Mouse (Mus musculus): ENCODE results near the gene Uck2. TPM values are rescaled to one million over a fixed set of nuclear protein-coding genes. Genes with fewer than 3 reads are reported as not detected.

Gene Uck2
- polyA plus RNA-seq, 1 experiment from 2014 or later: 116 TPM

GRCm38 (mm10) chr1:167222382-167223010 lies 62.6 kb downstream of the Uck2 start:
- Histone ChIP-seq H3K36me3 (ENCODE audit: control insufficient read depth, insufficient read depth, low read length) (no peaks in the 10 kb centered on the region; the same call in 1 of the 2 replicates), H3K4me2 (ENCODE audit: low read depth) (no peak overlapping the region), H3K27me3 (ENCODE audit: control insufficient read depth, insufficient read depth, low read length) (no peaks in the 10 kb centered on the region), H3K27ac (ENCODE audit: low read depth, low read length) (no peak overlapping the region), H3K4me3 (ENCODE audit: low read depth, low read length) (no peak overlapping the region), H3K9me3 (ENCODE audit: control insufficient read depth, low read length) (no peaks in the 10 kb centered on the region), H3K9ac (ENCODE audit: low read length) (no peak overlapping the region), H3K4me1 (ENCODE audit: control insufficient read depth, insufficient read depth, low read length) (no peaks in the 10 kb centered on the region)
- no peak for DNase-seq (ENCODE audit: low spot score)
- 78% methylated on average over 9 of the region's 9 CpGs for WGBS
- no peak for ATAC-seq (ENCODE audit: insufficient read depth, low FRiP score, low TSS enrichment)

GRCm38 (mm10) chr1:167220303-167221174 lies 64.6 kb downstream of the Uck2 start:
- no peak overlapping the region for H3K4me2 ChIP-seq (ENCODE audit: low read depth)
- H3K27me3 ChIP-seq (ENCODE audit: control insufficient read depth, insufficient read depth, low read length): no peaks in the 10 kb centered on the region
- no peaks in the 10 kb centered on the region for H3K4me1 ChIP-seq (ENCODE audit: control insufficient read depth, insufficient read depth, low read length)
- no peak overlapping the region for H3K27ac ChIP-seq (ENCODE audit: low read depth, low read length)
- WGBS: 8% methylated on average over 5 of the region's 5 CpGs
- ATAC-seq (ENCODE audit: insufficient read depth, low FRiP score, low TSS enrichment): peak; percentile 62; the same call in 1 of the 2 replicates
- no peak overlapping the region for H3K9ac ChIP-seq (ENCODE audit: low read length)
- H3K9me3 ChIP-seq (ENCODE audit: control insufficient read depth, low read length): no peaks in the 10 kb centered on the region
- no peaks in the 10 kb centered on the region for H3K36me3 ChIP-seq (ENCODE audit: control insufficient read depth, insufficient read depth, low read length)
- peak; percentile 85 for DNase-seq (ENCODE audit: low spot score)
- H3K4me3 ChIP-seq (ENCODE audit: low read depth, low read length): no peak overlapping the region

- Histone ChIP-seq H3K4me3 (ENCODE audit: low read depth, low read length) (no peak overlapping the region), H3K36me3 (ENCODE audit: control insufficient read depth, insufficient read depth, low read length) (no peaks in the 10 kb centered on the region), H3K27ac (ENCODE audit: low read depth, low read length) (no peak overlapping the region), H3K4me1 (ENCODE audit: control insufficient read depth, insufficient read depth, low read length) (no peaks in the 10 kb centered on the region), H3K9ac (ENCODE audit: low read length) (no peak overlapping the region), H3K27me3 (ENCODE audit: control insufficient read depth, insufficient read depth, low read length) (no peaks in the 10 kb centered on the region), H3K9me3 (ENCODE audit: control insufficient read depth, low read length) (no peaks in the 10 kb centered on the region), H3K4me2 (ENCODE audit: low read depth) (no peak overlapping the region)
- 93% methylated on average over 3 of the region's 3 CpGs for WGBS
- ATAC-seq (ENCODE audit: insufficient read depth, low FRiP score, low TSS enrichment) (no peak), DNase-seq (ENCODE audit: low spot score) (no peak)
Observed at GRCm38 (mm10) chr1:167215460-167215859, 69.7 kb downstream of the Uck2 start.

- H3K9me3 ChIP-seq (ENCODE audit: control insufficient read depth, low read length): no peaks in the 10 kb centered on the region
- no peaks in the 10 kb centered on the region for H3K4me1 ChIP-seq (ENCODE audit: control insufficient read depth, insufficient read depth, low read length)
- no peak overlapping the region for H3K9ac ChIP-seq (ENCODE audit: low read length)
- no peak overlapping the region for H3K4me3 ChIP-seq (ENCODE audit: low read depth, low read length)
- no peaks in the 10 kb centered on the region for H3K36me3 ChIP-seq (ENCODE audit: control insufficient read depth, insufficient read depth, low read length)
- DNase-seq (ENCODE audit: low spot score): no peak
- no peak overlapping the region for H3K27ac ChIP-seq (ENCODE audit: low read depth, low read length)
- 0 out of 2 replicates have a peak, but pooled peaks have one; percentile 38 for ATAC-seq (ENCODE audit: insufficient read depth, low FRiP score, low TSS enrichment)
- H3K27me3 ChIP-seq (ENCODE audit: control insufficient read depth, insufficient read depth, low read length): no peaks in the 10 kb centered on the region
- no peak overlapping the region for H3K4me2 ChIP-seq (ENCODE audit: low read depth)
- 100% methylated on average over 1 of the region's 1 CpGs for WGBS
Observed at GRCm38 (mm10) chr1:167212710-167213109, 72.4 kb downstream of the Uck2 start.

GRCm38 (mm10) chr1:167211979-167212614 lies 73.0 kb downstream of the Uck2 start:
- DNase-seq (ENCODE audit: low spot score): peak; percentile 68
- Histone ChIP-seq H3K36me3 (ENCODE audit: control insufficient read depth, insufficient read depth, low read length) (no peaks in the 10 kb centered on the region), H3K9ac (ENCODE audit: low read length) (no peak overlapping the region), H3K4me2 (ENCODE audit: low read depth) (no peak overlapping the region), H3K27ac (ENCODE audit: low read depth, low read length) (no peak overlapping the region), H3K4me3 (ENCODE audit: low read depth, low read length) (no peak overlapping the region), H3K27me3 (ENCODE audit: control insufficient read depth, insufficient read depth, low read length) (no peaks in the 10 kb centered on the region), H3K9me3 (ENCODE audit: control insufficient read depth, low read length) (no peaks in the 10 kb centered on the region), H3K4me1 (ENCODE audit: control insufficient read depth, insufficient read depth, low read length) (no peaks in the 10 kb centered on the region)
- peak; percentile 75 for ATAC-seq (ENCODE audit: insufficient read depth, low FRiP score, low TSS enrichment)
- 29% methylated on average over 7 of the region's 7 CpGs for WGBS

GRCm38 (mm10) chr1:167208816-167209215 lies 76.3 kb downstream of the Uck2 start:
- 52% methylated on average over 4 of the region's 4 CpGs for WGBS
- DNase-seq (ENCODE audit: low spot score) (no peak), ATAC-seq (ENCODE audit: insufficient read depth, low FRiP score, low TSS enrichment) (no peak)
- Histone ChIP-seq H3K4me2 (ENCODE audit: low read depth) (no peak overlapping the region), H3K4me3 (ENCODE audit: low read depth, low read length) (no peak overlapping the region), H3K27me3 (ENCODE audit: control insufficient read depth, insufficient read depth, low read length) (no peaks in the 10 kb centered on the region), H3K36me3 (ENCODE audit: control insufficient read depth, insufficient read depth, low read length) (no peaks in the 10 kb centered on the region), H3K9ac (ENCODE audit: low read length) (no peak overlapping the region), H3K9me3 (ENCODE audit: control insufficient read depth, low read length) (no peaks in the 10 kb centered on the region), H3K27ac (ENCODE audit: low read depth, low read length) (no peak overlapping the region), H3K4me1 (ENCODE audit: control insufficient read depth, insufficient read depth, low read length) (no peaks in the 10 kb centered on the region)

GRCm38 (mm10) chr1:167205177-167205750 lies 79.9 kb downstream of the Uck2 start:
- Histone ChIP-seq H3K27me3 (ENCODE audit: control insufficient read depth, insufficient read depth, low read length) (no peaks in the 10 kb centered on the region), H3K4me2 (ENCODE audit: low read depth) (no peak overlapping the region), H3K36me3 (ENCODE audit: control insufficient read depth, insufficient read depth, low read length) (no peaks in the 10 kb centered on the region), H3K4me3 (ENCODE audit: low read depth, low read length) (no peak overlapping the region), H3K9ac (ENCODE audit: low read length) (no peak overlapping the region), H3K27ac (ENCODE audit: low read depth, low read length) (no peak overlapping the region), H3K9me3 (ENCODE audit: control insufficient read depth, low read length) (no peaks in the 10 kb centered on the region), H3K4me1 (ENCODE audit: control insufficient read depth, insufficient read depth, low read length) (no peaks in the 10 kb centered on the region)
- no peak for ATAC-seq (ENCODE audit: insufficient read depth, low FRiP score, low TSS enrichment)
- WGBS: 66% methylated on average over 8 of the region's 8 CpGs
- DNase-seq (ENCODE audit: low spot score): no peak

- Histone ChIP-seq H3K27ac (ENCODE audit: low read depth, low read length) (no peak overlapping the region), H3K9ac (ENCODE audit: low read length) (no peak overlapping the region), H3K4me1 (ENCODE audit: control insufficient read depth, insufficient read depth, low read length) (no peaks in the 10 kb centered on the region), H3K27me3 (ENCODE audit: control insufficient read depth, insufficient read depth, low read length) (no peaks in the 10 kb centered on the region), H3K4me2 (ENCODE audit: low read depth) (no peak overlapping the region), H3K36me3 (ENCODE audit: control insufficient read depth, insufficient read depth, low read length) (no peaks in the 10 kb centered on the region), H3K9me3 (ENCODE audit: control insufficient read depth, low read length) (no peaks in the 10 kb centered on the region), H3K4me3 (ENCODE audit: low read depth, low read length) (no peak overlapping the region)
- DNase-seq (ENCODE audit: low spot score) (no peak), ATAC-seq (ENCODE audit: insufficient read depth, low FRiP score, low TSS enrichment) (no peak)
- WGBS: 86% methylated on average over 1 of the region's 1 CpGs
Observed at GRCm38 (mm10) chr1:167204421-167204820, 80.7 kb downstream of the Uck2 start.
